Mouse (Mus musculus) testis, postnatal 14 days (tissue): Measurements from ENCODE around the gene Syne4.

Experiments
- DNase-seq: peaks from one replicate; pipeline ENCODE4 v3.0.0; 2021; ENCODE audit warnings: low spot score

Gene Syne4

DNA sequence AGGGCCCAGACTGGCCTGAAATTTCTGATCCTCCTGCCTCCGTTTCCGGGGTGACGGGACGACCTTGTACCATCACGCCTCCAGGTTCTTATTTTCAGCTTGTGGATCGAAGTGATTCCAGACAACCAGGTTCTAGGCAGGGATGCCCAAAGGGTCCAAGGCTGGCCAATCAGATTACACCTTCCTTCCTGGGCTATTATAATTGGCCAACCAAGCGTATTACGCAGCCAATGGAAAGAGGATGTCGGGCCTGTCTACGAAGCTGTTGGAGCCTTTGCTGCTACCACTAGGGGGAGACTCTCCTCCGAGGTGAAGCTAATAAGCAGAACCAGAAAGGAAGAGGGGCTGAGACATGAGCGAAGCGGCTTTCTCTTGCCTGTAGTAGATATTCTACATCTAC, 17.3 kb downstream of the Syne4 start:
- peak; percentile 87 for DNase-seq

DNA sequence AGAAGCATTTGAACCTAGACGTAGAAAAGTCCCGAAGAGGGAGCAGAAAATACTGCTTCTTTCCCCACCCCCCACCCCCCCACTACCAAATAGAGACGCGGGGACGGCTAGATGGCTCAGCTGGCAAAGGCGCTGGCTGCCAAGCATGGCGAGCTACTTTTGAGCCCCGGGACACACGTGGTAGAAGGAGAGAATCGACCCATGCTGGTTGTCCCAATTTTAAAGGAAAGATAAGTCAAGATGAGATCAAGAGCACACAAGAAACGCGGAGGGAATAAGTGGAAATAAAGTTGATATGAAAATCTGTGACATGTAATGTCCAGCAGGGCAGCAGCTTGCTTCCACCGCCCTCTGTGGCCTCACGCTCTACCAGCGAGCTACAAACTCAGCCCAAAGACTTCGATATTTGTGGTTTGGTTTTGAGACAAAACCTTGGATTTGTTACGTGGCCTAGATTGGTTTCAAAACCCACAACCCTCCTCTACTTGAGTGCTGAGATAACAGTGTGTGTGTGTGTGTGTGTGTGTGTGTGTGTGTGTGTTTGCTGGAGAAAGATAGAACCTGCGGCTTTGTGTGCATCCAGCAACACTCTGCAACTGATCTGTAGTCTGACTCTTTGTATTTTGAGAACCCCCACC, 18.1 kb downstream of the Syne4 start:
- DNase-seq: no peak

DNA sequence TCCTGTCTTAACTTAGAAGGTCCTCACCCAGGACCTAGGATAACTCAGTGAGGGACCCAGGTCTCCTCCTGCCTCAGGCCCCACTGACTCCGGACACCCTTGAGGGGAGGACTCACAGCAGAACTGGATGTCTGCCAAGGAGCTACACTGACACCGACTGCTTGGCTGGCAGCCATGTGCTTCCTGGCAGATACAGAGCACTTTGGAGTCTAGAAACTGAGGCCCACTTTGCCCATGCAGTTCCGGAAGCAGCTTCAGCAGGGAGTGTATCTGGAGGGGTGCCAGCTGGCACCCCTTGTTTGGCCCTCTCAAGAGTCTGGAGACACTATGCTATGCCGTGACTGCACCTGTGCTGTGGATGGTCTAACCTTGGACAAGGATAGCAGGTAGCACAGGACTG, 18.8 kb downstream of the Syne4 start:
- peak; percentile 56 for DNase-seq

DNA sequence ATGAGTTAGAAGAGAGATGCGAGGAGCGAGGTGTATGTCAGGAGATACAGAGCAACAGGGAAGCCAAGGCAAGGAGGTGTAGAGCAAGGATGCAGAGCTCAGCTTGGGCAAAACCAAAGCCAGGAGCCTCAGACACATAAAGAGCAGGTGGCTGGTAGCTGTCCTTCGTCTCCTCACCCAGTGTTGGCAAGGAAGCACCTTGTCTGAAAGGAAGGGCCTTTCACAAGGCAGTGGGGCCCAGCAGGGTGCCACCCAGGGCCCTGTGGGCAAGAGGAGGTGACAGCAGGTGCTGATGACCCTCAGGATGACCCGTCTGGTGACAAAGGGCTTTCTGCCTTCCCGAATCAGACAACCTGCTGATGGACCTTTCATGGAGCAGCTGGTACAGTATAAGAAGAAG, 20.0 kb downstream of the Syne4 start:
- DNase-seq: no peak

DNA sequence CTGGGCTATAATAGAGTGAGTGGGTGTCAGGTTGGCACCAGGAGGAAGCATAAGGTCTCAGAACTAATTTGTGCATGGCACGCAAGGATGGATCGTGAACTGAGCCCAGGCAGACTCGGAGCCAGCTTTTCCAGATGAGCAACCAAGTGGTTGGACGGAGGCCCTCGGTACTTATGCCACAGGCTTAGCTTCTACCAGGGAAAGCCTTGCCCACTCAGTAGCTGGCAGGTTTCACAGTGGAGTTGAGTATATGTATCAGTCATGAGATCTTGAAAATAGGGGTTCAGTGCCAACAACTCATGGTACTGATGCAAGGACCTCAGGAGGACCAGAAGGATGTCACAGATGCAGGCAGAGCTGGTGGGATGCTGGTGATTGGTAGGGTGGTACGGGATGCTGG, 21.1 kb downstream of the Syne4 start:
- no peak for DNase-seq

DNA sequence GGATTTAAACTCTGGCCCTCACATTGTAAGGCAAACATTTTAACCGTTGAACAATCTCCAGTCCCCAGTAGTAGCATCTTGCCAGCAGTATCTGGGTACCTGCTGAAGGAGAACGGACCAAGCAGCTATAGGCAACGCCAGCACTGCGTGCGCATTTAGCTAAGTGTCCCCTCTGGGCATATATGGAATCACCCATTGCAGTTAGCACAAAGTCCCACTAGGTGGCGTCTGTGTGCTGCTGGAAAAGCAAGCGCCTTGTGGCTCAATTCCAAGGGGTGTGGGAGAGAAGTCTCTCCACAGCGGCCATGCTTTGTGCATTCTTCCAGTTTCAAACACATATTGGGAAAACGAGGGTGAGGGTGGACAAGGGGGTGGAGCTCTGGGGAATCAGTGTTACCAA, 21.8 kb downstream of the Syne4 start:
- DNase-seq: peak; percentile 86

DNA sequence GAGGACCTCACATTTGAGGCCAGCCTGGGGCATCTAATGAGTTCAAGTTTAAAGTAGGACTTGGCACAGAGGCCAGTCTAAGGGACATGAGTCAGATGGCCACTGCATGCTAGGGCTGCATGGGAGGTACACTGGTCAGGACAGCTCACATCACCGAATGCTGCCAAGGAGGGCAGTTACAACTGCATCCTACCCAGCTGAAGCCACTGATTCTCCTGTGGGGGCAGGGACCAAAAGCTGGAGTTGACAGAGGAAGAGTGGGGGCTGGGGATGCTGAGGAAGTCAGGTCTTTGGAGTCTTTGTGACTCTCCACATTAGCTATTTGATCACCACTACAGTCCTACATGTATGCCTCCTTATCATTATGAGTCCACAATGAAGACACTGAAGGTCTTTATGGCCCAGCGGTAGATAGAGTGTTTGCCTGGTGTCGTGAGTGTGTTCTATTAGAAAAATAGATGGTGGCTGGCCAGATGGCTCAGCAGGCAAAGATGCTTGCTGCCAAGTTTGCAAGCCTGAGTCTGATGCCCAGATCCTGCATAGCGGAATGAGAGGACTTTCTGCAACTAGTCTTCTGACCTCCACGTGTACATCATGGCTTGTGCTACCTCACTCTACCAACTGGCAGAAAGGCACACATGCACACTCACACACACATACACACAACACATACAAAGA, 25.0 kb downstream of the Syne4 start:
- DNase-seq: no peak

DNA sequence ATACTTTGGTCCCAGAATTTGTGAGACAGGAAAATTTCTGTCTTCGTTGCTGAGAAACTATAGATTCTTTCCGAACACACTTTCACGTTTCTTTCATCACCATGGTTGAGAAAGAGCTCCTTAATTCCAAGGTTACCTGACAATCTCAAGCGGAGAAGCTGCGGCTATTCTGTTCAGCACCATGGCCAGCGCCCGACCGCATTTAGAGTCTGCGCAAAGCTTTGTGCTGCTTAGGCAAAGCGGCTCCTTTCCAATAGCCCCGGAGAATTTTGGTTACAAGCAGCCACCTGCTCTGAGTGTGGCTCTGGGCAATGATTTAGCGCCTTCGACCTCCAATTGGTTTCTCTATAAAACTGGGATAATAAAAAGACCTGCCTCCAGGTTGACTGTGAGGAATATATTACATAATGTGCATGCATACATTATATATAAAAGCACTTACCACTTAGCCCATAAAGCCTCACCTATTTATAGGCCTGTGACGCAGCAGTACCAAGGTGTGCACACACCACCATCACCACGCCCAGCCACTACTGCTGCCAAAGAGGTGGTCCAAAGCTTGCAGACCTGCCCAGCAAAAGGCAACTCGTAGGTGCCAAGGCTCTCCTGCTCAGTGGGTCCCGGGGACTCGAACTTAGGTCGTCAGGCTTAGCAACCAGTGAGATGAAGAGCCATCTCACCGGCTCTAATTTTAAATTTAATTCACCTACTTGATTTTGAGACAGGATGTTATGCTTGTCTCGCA, 32.2 kb downstream of the Syne4 start:
- DNase-seq: peak; percentile 66

DNA sequence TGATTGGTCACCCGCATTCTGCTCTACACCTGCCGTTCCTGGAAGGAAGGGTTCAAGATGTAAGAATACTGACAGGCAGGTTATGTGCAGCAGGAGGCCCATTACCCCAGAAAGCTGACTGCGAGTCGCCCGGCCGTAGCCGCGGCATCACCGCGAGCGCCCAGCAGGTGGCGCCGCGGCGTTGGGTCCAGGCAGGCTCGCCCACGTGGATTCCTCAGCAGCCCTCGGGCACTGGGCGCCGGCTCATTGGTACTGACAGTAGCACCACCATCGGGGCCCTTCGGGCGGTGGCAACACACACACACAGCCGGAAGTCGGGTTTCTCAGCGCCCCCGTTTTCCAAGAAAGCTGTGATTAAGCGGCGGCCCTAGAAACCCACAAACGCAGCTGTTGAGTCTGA, 33.2 kb downstream of the Syne4 start:
- DNase-seq: peak; percentile 72

DNA sequence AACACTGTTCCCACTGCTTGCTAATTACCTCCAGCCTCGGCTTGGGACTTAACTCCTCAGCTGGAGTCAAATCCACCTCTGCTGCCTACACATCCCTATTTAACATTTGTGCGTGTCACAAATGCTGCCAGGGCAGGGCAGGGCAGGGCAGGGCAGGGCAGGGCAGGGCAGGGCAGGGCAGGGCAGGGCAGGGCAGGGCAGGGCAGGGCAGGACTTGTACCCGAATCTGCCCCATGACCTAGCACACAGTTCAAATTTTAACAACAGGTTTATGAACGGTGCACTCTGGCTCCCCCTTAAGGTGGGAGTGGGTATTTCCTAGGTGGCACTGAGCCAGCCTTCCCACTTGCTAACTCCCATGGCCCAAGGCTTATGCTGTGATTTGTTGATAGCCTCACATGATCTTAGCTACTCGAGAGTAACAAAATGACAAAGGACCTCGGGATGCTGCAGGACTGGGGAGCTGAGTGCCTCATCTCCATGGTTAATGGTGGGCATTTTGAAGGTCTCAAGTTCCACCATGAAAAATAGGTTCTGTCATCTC, 38.7 kb downstream of the Syne4 start:
- no peak for DNase-seq

DNA sequence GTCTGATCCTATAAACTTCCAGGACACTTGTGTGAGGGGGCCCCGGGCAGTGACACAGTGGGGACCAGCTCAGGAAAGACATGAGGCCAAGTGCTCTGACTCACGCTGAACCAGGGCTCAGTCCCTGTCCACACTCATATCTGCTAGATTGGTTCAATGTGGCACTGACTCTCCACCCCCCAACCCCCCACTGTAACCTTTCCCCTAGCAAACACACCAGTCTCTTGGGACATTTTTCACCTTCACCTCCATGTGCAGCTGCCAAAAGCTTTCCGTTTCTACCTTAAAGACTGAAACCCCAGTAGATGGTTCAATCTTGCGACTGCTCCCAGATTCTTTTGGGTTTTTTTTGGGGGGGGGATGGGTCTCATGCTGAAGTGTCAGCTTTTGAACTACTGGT, 39.5 kb downstream of the Syne4 start:
- DNase-seq: no peak

DNA sequence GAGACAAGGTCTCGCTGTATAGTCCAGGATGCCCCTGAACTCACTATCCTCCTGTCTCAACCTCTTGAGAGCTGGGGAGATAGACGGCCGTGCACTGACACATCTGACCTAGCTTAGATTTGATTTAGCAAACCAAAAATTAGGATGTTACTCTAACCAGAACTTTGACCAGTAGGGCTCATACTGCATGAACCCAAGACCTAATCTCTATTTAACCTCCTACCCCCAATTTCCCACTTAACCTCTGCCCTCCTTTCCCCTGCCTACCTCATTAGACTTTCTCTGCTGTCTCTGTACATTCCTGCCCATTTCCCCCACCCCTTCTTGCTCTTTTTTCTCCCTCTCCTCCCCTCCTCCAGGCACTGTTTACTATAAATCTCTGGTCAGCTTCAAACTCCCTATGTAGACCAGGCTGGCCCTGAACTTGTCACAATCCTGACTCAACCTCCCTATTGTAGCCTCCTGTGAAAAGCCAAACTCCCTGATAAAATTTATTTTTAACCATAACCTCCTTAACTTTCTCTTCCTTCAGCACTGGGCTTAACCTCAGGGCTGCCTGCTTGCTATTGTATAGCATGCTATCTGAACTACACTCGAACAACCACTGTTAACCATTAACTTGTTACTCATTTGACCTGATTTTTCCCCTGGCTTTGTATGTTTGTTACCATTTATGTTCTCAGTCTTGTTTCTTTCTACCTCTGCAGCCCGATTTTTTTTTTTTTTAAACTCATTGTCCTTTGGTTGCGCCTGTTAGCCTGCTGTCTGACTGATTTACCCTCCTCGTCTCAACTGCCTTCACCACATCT, 44.0 kb downstream of the Syne4 start:
- DNase-seq: no peak

DNA sequence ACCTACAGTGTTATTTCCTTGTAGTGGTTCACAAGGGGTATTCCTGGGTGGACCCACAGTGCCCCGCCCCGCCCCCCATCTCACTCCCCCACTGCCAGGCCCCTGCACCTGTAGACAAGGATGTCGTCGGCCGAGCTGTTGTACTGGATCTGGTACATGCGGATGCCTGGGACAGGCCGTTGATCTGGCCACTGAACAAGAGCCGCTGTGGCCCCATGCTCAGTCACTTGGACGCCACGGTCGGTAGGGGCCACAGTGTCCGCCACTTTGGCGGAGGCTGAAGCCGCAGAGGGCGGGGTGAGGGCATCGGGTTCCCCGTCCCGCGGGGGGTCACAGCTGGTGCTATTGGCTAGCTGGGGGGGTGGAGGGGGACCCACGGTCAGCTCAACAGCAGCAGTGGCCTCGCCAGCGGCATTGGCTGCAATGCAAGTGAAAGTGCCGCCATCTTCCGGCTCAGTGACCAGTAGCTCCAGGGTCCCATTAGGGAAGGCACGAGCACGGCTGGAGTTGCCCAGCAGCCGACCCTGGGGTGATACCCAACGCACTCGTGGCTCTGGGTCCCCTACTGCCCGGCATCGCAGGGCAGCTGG, 44.8 kb downstream of the Syne4 start:
- DNase-seq: no peak

DNA sequence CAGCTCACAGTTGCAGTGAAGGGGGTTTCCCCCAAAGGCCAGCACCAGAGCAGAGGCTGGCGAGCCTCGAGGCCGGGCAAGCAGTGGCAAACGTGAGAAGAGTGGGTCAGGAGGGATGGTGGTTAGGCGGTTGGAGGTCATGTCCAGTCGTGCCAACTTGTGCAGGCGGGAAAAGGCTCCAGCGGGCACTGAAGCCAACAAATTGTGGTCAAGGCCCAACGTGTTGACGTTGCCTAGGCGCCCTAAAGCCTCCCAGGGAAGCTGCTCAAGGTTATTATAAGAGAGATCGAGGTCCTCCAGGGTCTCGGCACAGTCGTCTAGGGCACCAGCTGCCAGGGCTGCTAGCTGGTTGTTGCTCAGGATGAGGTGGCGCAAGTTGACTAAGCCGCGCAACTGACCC, 45.4 kb downstream of the Syne4 start:
- DNase-seq: no peak

DNA sequence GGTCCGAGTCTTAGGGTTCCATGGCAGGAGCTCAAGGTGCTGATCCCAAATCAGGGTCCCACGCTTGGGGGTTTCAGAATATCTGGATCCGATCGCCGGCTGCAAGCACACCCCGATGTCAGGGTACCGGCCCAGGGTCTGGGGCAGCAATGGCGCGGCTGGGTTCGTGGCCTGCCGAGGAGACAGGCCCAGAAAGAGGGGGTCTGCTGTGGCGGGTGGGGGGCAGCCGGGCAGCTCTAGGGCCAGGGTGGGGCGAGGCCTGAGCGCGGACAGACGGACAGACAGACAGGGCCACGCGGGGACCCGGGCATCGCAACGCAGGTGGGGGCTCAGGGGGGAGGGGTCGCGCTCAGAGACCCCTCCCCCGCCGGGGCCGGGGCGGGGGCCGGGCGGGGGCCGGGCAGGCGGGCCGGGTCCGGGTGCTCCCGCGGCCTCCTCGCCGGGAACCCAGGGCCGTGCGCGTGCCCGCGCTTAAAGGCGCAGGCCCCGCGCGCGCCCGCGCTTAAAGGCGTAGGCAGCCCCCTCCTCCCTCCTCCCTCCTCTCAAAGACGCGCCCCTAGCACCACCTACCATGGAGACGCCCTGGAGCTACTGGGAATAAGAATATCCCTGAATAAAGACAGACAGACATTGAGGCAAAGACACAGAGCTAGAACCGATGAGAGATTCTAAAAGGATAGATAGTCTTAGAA, 48.2 kb downstream of the Syne4 start, which contains the start of gene Lrfn3:
Gene Lrfn3 (minus strand): TSS at position 121 of the 692 bp plus-strand sequence.
- DNase-seq: no peak

DNA sequence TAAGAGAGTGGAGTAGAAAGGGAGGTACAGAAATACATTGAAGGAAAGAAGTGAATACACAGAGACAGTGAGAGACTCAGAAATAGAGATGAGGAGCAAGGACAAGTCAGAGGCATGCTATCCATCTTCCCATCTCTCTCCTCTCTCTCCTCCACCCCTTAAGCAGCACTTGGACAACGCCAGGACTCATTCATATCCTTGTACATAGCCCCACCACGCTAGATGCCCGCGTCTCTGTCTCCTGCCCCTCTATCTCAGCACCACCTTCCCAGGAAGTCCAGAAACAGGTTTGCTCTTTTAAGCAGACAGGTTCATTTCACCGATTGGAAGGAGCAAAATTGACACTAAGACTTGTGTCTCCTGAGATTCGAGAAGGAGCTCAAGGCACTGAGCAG, 48.7 kb downstream of the Syne4 start:
- no peak for DNase-seq

DNA sequence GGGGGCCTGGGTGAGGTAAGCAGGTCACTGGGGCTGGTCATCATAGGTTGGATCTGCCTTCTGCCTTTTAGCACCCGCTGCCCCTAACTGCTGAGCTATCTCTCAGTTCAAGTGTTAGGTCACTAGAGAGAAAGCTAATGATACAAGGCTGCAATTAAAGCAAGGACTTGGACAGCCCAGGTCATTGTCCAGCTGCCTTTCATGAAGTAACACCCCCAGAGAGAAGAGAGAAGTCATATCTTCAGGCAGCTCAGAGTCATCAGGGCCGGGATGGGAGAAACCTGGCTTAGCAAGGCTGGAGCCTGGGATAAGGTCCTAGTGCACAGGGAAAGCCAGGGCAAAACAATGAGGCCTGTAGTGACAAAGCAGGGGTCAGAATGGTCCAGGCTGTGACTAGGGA, 52.9 kb downstream of the Syne4 start:
- no peak for DNase-seq
